Mouse (Mus musculus): ENCODE results near the gene Atp6ap1l. TPM values are rescaled to one million over a fixed set of nuclear protein-coding genes. Genes with fewer than 3 reads are reported as not detected.

The Atp6ap1l gene
- total RNA-seq, 2 experiments from 2014 or later = 0.49 to 0.78 TPM

Other genes starting within 250 kb of the Atp6ap1l start
- 100 to 1,000 TPM; 179 to 188 TPM for gene Rps23, start 17.6 kb upstream of the Atp6ap1l start, total RNA-seq (2021)

All from heart, postnatal 36 days (tissue).